Mouse (Mus musculus): ENCODE measurements around the gene Stat2. TPM values are rescaled to one million over a fixed set of nuclear protein-coding genes. Genes with fewer than 3 reads are reported as not detected.
"Not testable (repeated sequence)": the region's sequence is repeated elsewhere in the genome, so short reads cannot be mapped to it uniquely, and the experiment has no call there.

Gene Stat2
- total and polyA plus RNA-seq, 3 experiments: 10.0 to 23.3 (median 15.0) TPM

DNA sequence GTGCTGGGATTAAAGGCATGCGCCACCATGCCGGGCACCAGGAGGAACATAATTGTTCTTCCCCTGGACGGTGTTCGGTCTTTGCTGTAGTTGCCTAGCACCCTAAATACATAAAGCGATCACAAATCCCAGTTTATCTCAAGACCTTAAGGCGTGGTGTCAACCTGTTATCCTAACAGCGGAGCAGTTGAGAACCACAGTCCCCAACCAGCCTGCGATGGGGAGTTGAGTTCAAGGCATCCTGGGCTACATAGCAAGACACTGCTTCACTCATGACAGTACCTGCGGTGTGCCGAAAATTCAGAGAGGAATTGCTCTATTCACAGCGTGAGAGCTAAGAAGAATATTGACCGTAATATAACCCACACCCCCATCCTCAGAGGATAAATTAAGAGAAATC, 51.3 kb downstream of the Stat2 start:
- Histone ChIP-seq H3K36me3 (replicated peaks) (peaks cover 71% of the 10 kb centered on the region), H3K27me3 (ENCODE audit: insufficient read depth, low read length) (no peaks in the 10 kb centered on the region), H3K4me3 (ENCODE audit: low read depth, low read length) (peak overlapping the region; percentile 62), H3K9me3 (replicated peaks) (no peaks in the 10 kb centered on the region), H3K4me1 (ENCODE audit: insufficient read depth, low read depth, low read length) (peaks cover 25% of the 10 kb centered on the region)
- ATAC-seq (ENCODE audit: extremely low read depth, insufficient number of reproducible peaks, low FRiP score, poor library complexity, severe bottlenecking): no peak
- DNase-seq (ENCODE audit: low spot score): no peak
- TF ChIP-seq GATA2 (IDR thresholded peaks at IDR 0.05; ENCODE audit: borderline replicate concordance, low read depth, low read length) (no peak), CTCF (IDR thresholded peaks at IDR 0.05; ENCODE audit: low read depth, low read length) (no peak), GATA1 (IDR thresholded peaks at IDR 0.05; ENCODE audit: borderline replicate concordance, low read length) (no peak), TAL1 (conservative IDR thresholded peaks at IDR 0.05; ENCODE audit: low read depth, low read length) (no peak), POLR2AphosphoS5 (IDR thresholded peaks at IDR 0.05; ENCODE audit: insufficient replicate concordance, low read depth, low read length) (no peak)

GRCm38 (mm10) chr10:128322141-128323108, 52.1 kb downstream of the Stat2 start, which contains the start of gene Cnpy2:
TSS of gene Cnpy2 (plus strand) at chr10:128322459.
- Histone ChIP-seq H3K4me3 (ENCODE audit: low read depth, low read length) (peak within 1 kb of the TSS; percentile 81), H3K9me3 (replicated peaks) (no peaks in the 10 kb centered on the region), H3K27me3 (ENCODE audit: insufficient read depth, low read length) (no peaks in the 10 kb centered on the region), H3K36me3 (replicated peaks) (peaks cover 72% of the 10 kb centered on the region), H3K4me1 (ENCODE audit: insufficient read depth, low read depth, low read length) (peaks cover 27% of the 10 kb centered on the region)
- ATAC-seq (ENCODE audit: extremely low read depth, insufficient number of reproducible peaks, low FRiP score, poor library complexity, severe bottlenecking) (peak; percentile 83), DNase-seq (ENCODE audit: low spot score) (peak; percentile 76)
- no peak for TF ChIP-seq POLR2AphosphoS5 (IDR thresholded peaks at IDR 0.05; ENCODE audit: insufficient replicate concordance, low read depth, low read length)
- no peak for TF ChIP-seq TAL1 (conservative IDR thresholded peaks at IDR 0.05; ENCODE audit: low read depth, low read length)
- TF ChIP-seq GATA1 (IDR thresholded peaks at IDR 0.05; ENCODE audit: borderline replicate concordance, low read length): no peak

- no peak for TF ChIP-seq TAL1 (conservative IDR thresholded peaks at IDR 0.05; ENCODE audit: low read depth, low read length)
- no peak for TF ChIP-seq GATA1 (IDR thresholded peaks at IDR 0.05; ENCODE audit: borderline replicate concordance, low read length)
- TF ChIP-seq POLR2AphosphoS5 (IDR thresholded peaks at IDR 0.05; ENCODE audit: insufficient replicate concordance, low read depth, low read length): no peak
- TF ChIP-seq CTCF (IDR thresholded peaks at IDR 0.05; ENCODE audit: low read depth, low read length): no peak
- no peak for TF ChIP-seq GATA2 (IDR thresholded peaks at IDR 0.05; ENCODE audit: borderline replicate concordance, low read depth, low read length)
- ATAC-seq (ENCODE audit: extremely low read depth, insufficient number of reproducible peaks, low FRiP score, poor library complexity, severe bottlenecking) (no peak), DNase-seq (ENCODE audit: low spot score) (no peak)
- no peaks in the 10 kb centered on the region for H3K9me3 ChIP-seq (replicated peaks)
- peaks cover 27% of the 10 kb centered on the region for H3K4me1 ChIP-seq (ENCODE audit: insufficient read depth, low read depth, low read length)
- no peaks in the 10 kb centered on the region for H3K27me3 ChIP-seq (ENCODE audit: insufficient read depth, low read length)
- peaks cover 72% of the 10 kb centered on the region for H3K36me3 ChIP-seq (replicated peaks)
- peak overlapping the region; percentile 81 for H3K4me3 ChIP-seq (ENCODE audit: low read depth, low read length)
These were observed 53.2 kb downstream of the Stat2 start for GRCm38 (mm10) chr10:128323516-128323915.

DNA sequence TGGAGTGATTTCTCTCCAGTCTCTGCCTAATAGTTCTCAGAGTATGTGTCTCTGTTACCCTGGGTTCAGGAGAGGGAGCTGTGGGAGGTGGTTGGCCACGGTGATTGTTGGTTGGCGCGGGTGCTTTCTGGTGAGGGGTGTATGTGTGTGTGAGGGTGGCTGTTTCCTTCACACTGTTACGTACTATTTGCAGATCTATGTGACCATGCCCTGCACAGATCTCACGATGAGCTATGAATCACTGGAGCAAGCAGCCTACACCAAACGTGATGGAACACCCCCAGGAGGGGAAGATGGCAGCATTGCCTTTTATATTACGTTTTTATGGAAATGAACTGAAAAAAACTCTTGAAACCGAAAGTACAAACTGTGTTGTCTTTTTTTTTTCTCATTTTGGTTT, 56.5 kb downstream of the Stat2 start:
- H3K36me3 ChIP-seq (replicated peaks): peaks cover 55% of the 10 kb centered on the region
- H3K4me1 ChIP-seq (ENCODE audit: insufficient read depth, low read depth, low read length): peaks cover 20% of the 10 kb centered on the region
- ATAC-seq (ENCODE audit: extremely low read depth, insufficient number of reproducible peaks, low FRiP score, poor library complexity, severe bottlenecking) (no peak), DNase-seq (ENCODE audit: low spot score) (no peak)
- H3K27me3 ChIP-seq (ENCODE audit: insufficient read depth, low read length): no peaks in the 10 kb centered on the region
- H3K4me3 ChIP-seq (ENCODE audit: low read depth, low read length): no peak overlapping the region
- no peak for TF ChIP-seq CTCF (IDR thresholded peaks at IDR 0.05; ENCODE audit: low read depth, low read length)
- no peak for TF ChIP-seq TAL1 (conservative IDR thresholded peaks at IDR 0.05; ENCODE audit: low read depth, low read length)
- no peak for TF ChIP-seq GATA2 (IDR thresholded peaks at IDR 0.05; ENCODE audit: borderline replicate concordance, low read depth, low read length)
- TF ChIP-seq POLR2AphosphoS5 (IDR thresholded peaks at IDR 0.05; ENCODE audit: insufficient replicate concordance, low read depth, low read length): no peak
- no peak for TF ChIP-seq GATA1 (IDR thresholded peaks at IDR 0.05; ENCODE audit: borderline replicate concordance, low read length)
- no peaks in the 10 kb centered on the region for H3K9me3 ChIP-seq (replicated peaks)

DNA sequence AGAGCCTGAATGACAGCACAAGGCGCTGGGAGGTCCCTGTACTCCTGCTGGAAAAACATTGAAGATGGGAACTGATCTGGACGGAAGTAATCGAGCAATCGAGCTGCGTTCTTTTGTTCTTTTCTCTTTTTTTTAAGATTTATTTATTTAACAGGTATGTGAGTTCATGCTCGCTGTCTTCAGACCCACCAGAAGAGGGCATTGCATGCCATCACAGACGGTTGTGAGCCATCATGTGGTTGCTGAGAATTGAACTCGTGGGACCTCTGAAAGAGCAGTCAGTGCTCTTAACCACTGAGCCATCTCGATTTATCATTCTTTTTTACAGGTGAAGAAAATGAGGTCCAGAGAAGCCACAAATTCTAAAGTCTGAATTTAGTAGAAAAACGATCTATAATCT, 57.3 kb downstream of the Stat2 start:
- Histone ChIP-seq H3K4me1 (ENCODE audit: insufficient read depth, low read depth, low read length) (peaks cover 19% of the 10 kb centered on the region), H3K27me3 (ENCODE audit: insufficient read depth, low read length) (no peaks in the 10 kb centered on the region), H3K4me3 (ENCODE audit: low read depth, low read length) (no peak overlapping the region), H3K9me3 (replicated peaks) (no peaks in the 10 kb centered on the region), H3K36me3 (replicated peaks) (peaks cover 55% of the 10 kb centered on the region)
- TF ChIP-seq GATA2 (IDR thresholded peaks at IDR 0.05; ENCODE audit: borderline replicate concordance, low read depth, low read length) (no peak), POLR2AphosphoS5 (IDR thresholded peaks at IDR 0.05; ENCODE audit: insufficient replicate concordance, low read depth, low read length) (no peak), CTCF (IDR thresholded peaks at IDR 0.05; ENCODE audit: low read depth, low read length) (no peak), TAL1 (conservative IDR thresholded peaks at IDR 0.05; ENCODE audit: low read depth, low read length) (no peak), GATA1 (IDR thresholded peaks at IDR 0.05; ENCODE audit: borderline replicate concordance, low read length) (no peak)
- DNase-seq (ENCODE audit: low spot score) (no peak), ATAC-seq (ENCODE audit: extremely low read depth, insufficient number of reproducible peaks, low FRiP score, poor library complexity, severe bottlenecking) (no peak)

GRCm38 (mm10) chr10:128332358-128333249, 62.2 kb downstream of the Stat2 start:
- not testable (repeated sequence) for ATAC-seq (ENCODE audit: extremely low read depth, insufficient number of reproducible peaks, low FRiP score, poor library complexity, severe bottlenecking); H3K4me3 ChIP-seq (ENCODE audit: low read depth, low read length); DNase-seq (ENCODE audit: low spot score); H3K27me3 ChIP-seq (ENCODE audit: insufficient read depth, low read length); H3K9me3 ChIP-seq (replicated peaks)
- Histone ChIP-seq H3K4me1 (ENCODE audit: insufficient read depth, low read depth, low read length) (peaks cover 35% of the 10 kb centered on the region), H3K36me3 (replicated peaks) (peaks cover 20% of the 10 kb centered on the region)
